Mouse (Mus musculus) inflammation-experienced regulatory T-cells, adult 6 months (primary cell): ENCODE results near the gene 2010111I01Rik. TPM values are rescaled to one million over a fixed set of nuclear protein-coding genes. Genes with fewer than 3 reads are reported as not detected.
A peak's percentile ranks its signal among the peaks of the same experiment; 100 is the strongest.

Source experiments
- ATAC-seq: one replicate; pipeline ENCODE4 v1.8.0; 2017
- polyA plus RNA-seq, 3 experiments: library from polyadenylated mRNA; unstranded; fragments of 100-300 nt; shearing (Covaris generic); gene quantifications; one replicate each; pipeline ENCODE4 v1.2.1; 2017

2010111I01Rik gene
- polyA plus RNA-seq, 3 experiments from 2014 or later, result 191 to 238 (median 213) TPM

GRCm38 (mm10) chr13:63247041-63247440, 282.3 kb downstream of the 2010111I01Rik start:
- ATAC-seq, result no peak

- peak; percentile 10 for ATAC-seq
Measured at GRCm38 (mm10) chr13:63247631-63248030, 282.9 kb downstream of the 2010111I01Rik start.

GRCm38 (mm10) chr13:63248318-63248717, 283.6 kb downstream of the 2010111I01Rik start:
- ATAC-seq, result no peak

GRCm38 (mm10) chr13:63249171-63249570, 284.5 kb downstream of the 2010111I01Rik start:
- ATAC-seq, result peak; percentile 27

GRCm38 (mm10) chr13:63249741-63250431, 285.2 kb downstream of the 2010111I01Rik start:
- ATAC-seq, result peak; percentile 23

GRCm38 (mm10) chr13:63250441-63250980, 285.8 kb downstream of the 2010111I01Rik start:
- ATAC-seq, result no peak

GRCm38 (mm10) chr13:63251118-63251889, 286.6 kb downstream of the 2010111I01Rik start:
- no peak for ATAC-seq

GRCm38 (mm10) chr13:63252295-63253010, 287.8 kb downstream of the 2010111I01Rik start:
- ATAC-seq, result no peak

- no peak for ATAC-seq
Measured at GRCm38 (mm10) chr13:63253147-63253546, 288.5 kb downstream of the 2010111I01Rik start.

GRCm38 (mm10) chr13:63253886-63254636, 289.4 kb downstream of the 2010111I01Rik start:
- ATAC-seq, result no peak

- ATAC-seq, result no peak
Measured at GRCm38 (mm10) chr13:63255519-63256011, 290.9 kb downstream of the 2010111I01Rik start.

GRCm38 (mm10) chr13:63256146-63256545, 291.5 kb downstream of the 2010111I01Rik start:
- ATAC-seq, result no peak

- no peak for ATAC-seq
Measured at GRCm38 (mm10) chr13:63256807-63257206, 292.1 kb downstream of the 2010111I01Rik start.

- ATAC-seq, result no peak
Measured at GRCm38 (mm10) chr13:63258167-63258582, 293.5 kb downstream of the 2010111I01Rik start.

- ATAC-seq, result no peak
Measured at GRCm38 (mm10) chr13:63258671-63259070, 294.0 kb downstream of the 2010111I01Rik start.

GRCm38 (mm10) chr13:63260133-63260532, 295.4 kb downstream of the 2010111I01Rik start:
- no peak for ATAC-seq

GRCm38 (mm10) chr13:63260753-63261631, 296.3 kb downstream of the 2010111I01Rik start:
- peak; percentile 85 for ATAC-seq

GRCm38 (mm10) chr13:63261676-63262075, 297.0 kb downstream of the 2010111I01Rik start:
- ATAC-seq, result peak; percentile 6

- ATAC-seq, result no peak
Measured at GRCm38 (mm10) chr13:63262168-63262957, 297.7 kb downstream of the 2010111I01Rik start.

- no peak for ATAC-seq
Measured at GRCm38 (mm10) chr13:63268371-63268770, 303.7 kb downstream of the 2010111I01Rik start.
